Mouse (Mus musculus) hindbrain, embryonic 16.5 days (tissue): ENCODE measurements around the gene Elk4. TPM values are rescaled to one million over a fixed set of nuclear protein-coding genes. Genes with fewer than 3 reads are reported as not detected.

Experiments used
- ATAC-seq: fragments of 200-750 bp; cut with Nextera tagmentation; 2 replicates; pipeline ENCODE4 v1.8.0; 2017; ENCODE audit warnings: moderate TSS enrichment, moderate library complexity
- H3K27ac ChIP-seq: fragments of 300-500 bp; sonication (generic); 2 replicates; pipeline ENCODE4 v1.5.1; 2014; ENCODE audit warnings: low read depth, mild to moderate bottlenecking, control low read depth, low read length, moderate library complexity
- H3K27me3 ChIP-seq: fragments of 300-500 bp; sonication (generic); replicated peaks from 2 replicates; pipeline ENCODE4 v1.6.1; 2014; ENCODE audit warnings: low read length; ENCODE audit not compliant: control insufficient read depth, insufficient read depth
- H3K36me3 ChIP-seq: fragments of 300-500 bp; sonication (generic); 2 replicates; pipeline ENCODE4 v1.6.1; 2014; ENCODE audit warnings: mild to moderate bottlenecking, low read length, moderate library complexity, mixed read lengths; ENCODE audit not compliant: control insufficient read depth, insufficient read depth
- H3K4me1 ChIP-seq: fragments of 300-500 bp; sonication (generic); 2 replicates; pipeline ENCODE4 v1.6.1; 2014; ENCODE audit warnings: low read depth, low read length; ENCODE audit not compliant: control insufficient read depth, insufficient read depth
- H3K4me2 ChIP-seq: fragments of 300-500 bp; sonication (generic); 2 replicates; pipeline ENCODE4 v1.6.1; 2014; ENCODE audit warnings: mild to moderate bottlenecking, low read length, control low read depth, moderate library complexity
- H3K4me3 ChIP-seq: fragments of 300-500 bp; sonication (generic); 2 replicates; pipeline ENCODE4 v1.5.1; 2014; ENCODE audit warnings: mild to moderate bottlenecking, low read length, control low read depth, moderate library complexity
- H3K9ac ChIP-seq: fragments of 300-500 bp; sonication (generic); 2 replicates; pipeline ENCODE4 v1.6.1; 2014; ENCODE audit warnings: low read depth, mild to moderate bottlenecking, control low read depth, low read length, moderate library complexity
- H3K9me3 ChIP-seq: fragments of 300-500 bp; sonication (generic); 2 replicates; pipeline ENCODE4 v1.6.1; 2014; ENCODE audit warnings: mild to moderate bottlenecking, low read length, moderate library complexity; ENCODE audit not compliant: control insufficient read depth
- WGBS: fragments of 180-500 bp; shearing (Covaris S2); extraction: QIAGEN DNeasy Blood & Tissue Kit; methylation state at CpG from one replicate; pipeline ENCODE4 v1.1.7; 2014; 5-methylcytosine and 5-hydroxymethylcytosine counted together
- polyA plus RNA-seq: library from polyadenylated mRNA; unstranded; fragments of >200 nt; fragmentation: Nextera tagmentation; extraction: Ambion mirVana; gene quantifications from 2 replicates; pipeline ENCODE4 v1.2.1, GENCODE M21; 2015

Gene Elk4
- polyA plus RNA-seq, 1 experiment from 2014 or later = 10.2 TPM

DNA sequence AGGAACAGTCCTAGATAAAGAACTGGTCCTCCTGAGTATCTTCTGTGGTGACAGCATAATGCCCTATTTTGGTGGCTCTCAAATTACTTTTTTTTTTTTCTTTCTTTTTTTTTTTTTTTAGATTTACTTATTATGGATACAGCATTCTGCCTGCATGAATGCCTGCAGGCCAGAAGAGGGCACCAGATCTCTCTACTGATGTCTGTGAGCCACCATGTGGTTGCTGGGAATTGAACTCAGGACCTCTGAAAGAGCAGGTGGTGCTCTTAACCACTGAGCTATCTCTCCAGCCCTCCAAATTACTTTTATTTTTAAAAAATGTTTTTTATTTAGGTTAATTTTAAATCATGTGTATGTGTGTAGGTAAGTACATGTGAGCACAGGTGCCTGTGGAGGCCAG, 6.9 kb upstream of the Elk4 start:
- no peaks in the 10 kb centered on the region for H3K36me3 ChIP-seq
- H3K27me3 ChIP-seq = no peaks in the 10 kb centered on the region
- no peaks in the 10 kb centered on the region for H3K4me1 ChIP-seq
- no peak overlapping the region for H3K4me3 ChIP-seq
- no peaks in the 10 kb centered on the region for H3K9me3 ChIP-seq
- H3K27ac ChIP-seq = no peak overlapping the region
- ATAC-seq = no peak
- no peak overlapping the region for H3K4me2 ChIP-seq
- H3K9ac ChIP-seq = no peak overlapping the region

DNA sequence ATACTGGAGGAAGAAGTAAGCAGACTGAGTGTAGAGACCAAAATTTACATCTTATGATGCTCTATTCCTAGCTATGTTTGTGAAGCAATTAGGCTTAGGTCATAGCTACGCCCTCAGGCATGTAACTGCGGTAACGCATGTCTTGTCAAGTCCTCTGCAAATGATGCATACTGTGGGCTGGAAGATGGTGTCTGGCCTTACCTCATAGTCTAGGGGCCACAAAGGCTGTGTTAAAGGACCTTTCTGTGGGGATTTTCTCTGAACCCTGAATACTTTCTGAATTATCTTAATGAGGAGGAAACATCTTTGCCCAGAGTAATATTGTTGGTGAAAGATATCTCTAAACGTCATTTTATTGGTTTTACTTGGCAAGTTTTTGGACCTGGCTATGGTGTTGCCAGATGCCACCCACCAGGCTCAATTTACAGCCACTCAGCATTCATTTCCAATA, 5.5 kb upstream of the Elk4 start:
- Histone ChIP-seq H3K4me3 (no peak overlapping the region), H3K4me1 (peaks cover 4% of the 10 kb centered on the region), H3K4me2 (no peak overlapping the region), H3K9ac (no peak overlapping the region), H3K27ac (no peak overlapping the region), H3K36me3 (no peaks in the 10 kb centered on the region), H3K9me3 (no peaks in the 10 kb centered on the region), H3K27me3 (no peaks in the 10 kb centered on the region)
- no peak for ATAC-seq
- 82% methylated on average over 4 of the region's 4 CpGs for WGBS

DNA sequence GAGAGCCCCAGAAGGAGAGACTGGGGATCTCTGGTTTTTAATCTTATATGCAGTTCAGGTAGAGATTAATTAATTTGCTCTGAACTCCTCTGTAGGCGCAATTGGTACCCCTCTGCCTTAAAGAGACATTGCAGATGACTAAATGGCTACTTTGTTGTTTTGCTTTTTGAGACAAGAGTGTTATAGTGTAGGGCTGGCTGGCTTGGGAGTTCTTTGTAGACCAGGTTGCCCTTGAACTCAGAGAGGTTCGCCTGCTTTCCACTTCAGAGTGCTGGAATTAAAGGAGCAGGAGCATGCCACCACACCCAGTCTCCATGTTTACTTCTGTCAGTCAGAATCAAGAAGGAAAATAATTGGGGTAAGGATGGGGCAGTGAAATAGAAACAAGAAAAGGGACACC, 4.3 kb upstream of the Elk4 start:
- Histone ChIP-seq H3K9me3 (no peaks in the 10 kb centered on the region), H3K27me3 (no peaks in the 10 kb centered on the region), H3K36me3 (no peaks in the 10 kb centered on the region), H3K4me1 (peaks cover 5% of the 10 kb centered on the region), H3K4me2 (no peak overlapping the region), H3K27ac (no peak overlapping the region), H3K9ac (no peak overlapping the region), H3K4me3 (no peak overlapping the region)
- 62% methylated on average over 2 of the region's 2 CpGs for WGBS
- no peak for ATAC-seq

DNA sequence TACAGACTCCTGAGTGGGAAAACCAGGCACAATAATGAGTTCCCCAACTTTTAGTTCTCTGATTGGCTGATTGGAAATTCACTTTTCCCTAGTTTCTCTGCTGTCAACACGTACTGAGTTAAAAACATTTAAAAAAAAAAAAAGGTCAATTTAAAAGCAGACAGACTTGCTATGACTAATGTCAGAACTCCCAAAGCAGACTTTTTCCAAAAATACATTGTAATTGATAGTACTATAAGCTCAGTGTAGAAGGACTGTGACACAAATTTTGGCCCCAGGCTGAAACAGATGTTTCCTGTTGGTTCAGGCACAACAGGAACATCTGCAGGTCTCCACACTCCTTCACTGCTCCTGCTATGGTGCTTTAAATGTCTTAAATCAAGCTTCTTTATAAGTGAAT, 3.6 kb upstream of the Elk4 start:
- Histone ChIP-seq H3K27me3 (no peaks in the 10 kb centered on the region), H3K36me3 (no peaks in the 10 kb centered on the region), H3K4me2 (no peak overlapping the region), H3K4me1 (peaks cover 9% of the 10 kb centered on the region), H3K27ac (no peak overlapping the region), H3K9me3 (no peaks in the 10 kb centered on the region), H3K9ac (no peak overlapping the region), H3K4me3 (no peak overlapping the region)
- 81% methylated on average over 1 of the region's 1 CpGs for WGBS
- no peak for ATAC-seq

DNA sequence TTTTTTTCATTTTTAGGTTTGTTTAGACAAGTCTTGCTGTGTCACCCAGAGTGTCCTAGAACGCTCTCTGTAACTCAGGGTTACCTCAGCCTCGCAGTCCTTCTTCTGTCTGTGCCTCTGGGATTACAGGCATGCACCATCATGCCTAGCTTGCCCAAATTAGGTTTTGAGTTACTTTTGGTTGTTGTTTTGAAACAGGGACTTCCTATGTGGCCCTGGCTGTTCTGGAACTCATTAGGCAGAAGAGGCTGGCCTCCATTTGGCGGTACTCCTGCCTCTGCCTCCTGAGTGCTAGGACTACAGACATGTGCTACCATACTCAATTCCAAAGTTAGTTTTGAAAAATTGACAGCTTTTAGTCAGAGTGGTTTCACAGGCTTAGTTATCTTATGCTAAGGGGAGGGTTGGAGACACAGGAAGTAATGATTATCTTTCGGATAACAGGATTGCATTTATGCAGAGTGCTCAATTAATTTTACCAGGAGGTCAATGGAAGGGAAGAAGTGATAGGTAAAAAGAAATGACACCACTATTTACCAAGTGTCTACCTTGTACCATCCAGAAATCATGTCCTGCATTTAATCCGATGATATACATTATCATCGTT, 2.7 kb upstream of the Elk4 start:
- Histone ChIP-seq H3K27me3 (no peaks in the 10 kb centered on the region), H3K4me3 (no peak overlapping the region), H3K4me1 (peaks cover 17% of the 10 kb centered on the region), H3K9me3 (no peaks in the 10 kb centered on the region), H3K9ac (no peak overlapping the region), H3K36me3 (no peaks in the 10 kb centered on the region), H3K4me2 (no peak overlapping the region), H3K27ac (no peak overlapping the region)
- no peak for ATAC-seq
- 92% methylated on average over 6 of the region's 6 CpGs for WGBS

DNA sequence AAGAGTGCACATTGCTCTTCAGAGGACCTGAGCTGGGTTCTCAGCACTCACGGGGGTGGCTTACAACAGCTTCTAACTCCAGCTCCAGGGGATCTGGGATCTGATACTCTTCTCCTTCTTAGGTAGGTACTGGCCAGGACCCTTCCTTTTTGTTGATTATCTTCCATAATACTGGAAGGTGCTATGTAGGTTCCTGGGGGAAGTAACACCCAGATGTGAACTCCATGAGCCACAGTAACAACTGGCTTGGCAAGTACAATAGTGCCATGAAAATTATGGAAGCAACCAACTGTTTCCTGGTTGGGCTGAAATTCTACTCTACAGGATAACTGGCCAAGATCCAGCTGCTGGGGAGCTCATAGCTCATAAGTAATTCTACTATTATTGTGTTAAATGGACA, 1.9 kb upstream of the Elk4 start:
- no peak for ATAC-seq
- no peaks in the 10 kb centered on the region for H3K36me3 ChIP-seq
- H3K27me3 ChIP-seq = no peaks in the 10 kb centered on the region
- no peak overlapping the region for H3K27ac ChIP-seq
- H3K9ac ChIP-seq = no peak overlapping the region
- H3K4me1 ChIP-seq = peaks cover 17% of the 10 kb centered on the region
- no peaks in the 10 kb centered on the region for H3K9me3 ChIP-seq
- WGBS = 92% methylated on average over 1 of the region's 1 CpGs
- no peak overlapping the region for H3K4me2 ChIP-seq
- H3K4me3 ChIP-seq = no peak overlapping the region

DNA sequence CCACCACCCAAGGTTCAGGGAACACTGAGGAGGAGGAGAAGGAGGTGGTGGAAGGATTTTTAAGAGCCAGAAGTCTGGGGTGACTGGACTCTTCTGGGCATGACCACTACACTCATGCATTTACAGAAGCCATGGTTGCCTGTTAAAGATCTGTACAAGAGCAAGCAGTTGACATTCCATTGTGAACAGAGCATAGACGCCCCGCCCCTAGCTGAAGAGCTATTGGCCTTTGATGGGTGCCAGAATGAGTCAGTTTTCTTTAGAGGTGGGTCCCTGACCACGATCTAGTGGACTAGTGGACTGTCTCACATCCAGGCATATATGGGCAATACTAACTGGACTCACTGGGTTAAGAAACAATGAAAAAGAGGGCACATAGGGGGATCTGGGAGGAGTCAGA, 1.4 kb upstream of the Elk4 start:
- no peak overlapping the region for H3K27ac ChIP-seq
- ATAC-seq = no peak

DNA sequence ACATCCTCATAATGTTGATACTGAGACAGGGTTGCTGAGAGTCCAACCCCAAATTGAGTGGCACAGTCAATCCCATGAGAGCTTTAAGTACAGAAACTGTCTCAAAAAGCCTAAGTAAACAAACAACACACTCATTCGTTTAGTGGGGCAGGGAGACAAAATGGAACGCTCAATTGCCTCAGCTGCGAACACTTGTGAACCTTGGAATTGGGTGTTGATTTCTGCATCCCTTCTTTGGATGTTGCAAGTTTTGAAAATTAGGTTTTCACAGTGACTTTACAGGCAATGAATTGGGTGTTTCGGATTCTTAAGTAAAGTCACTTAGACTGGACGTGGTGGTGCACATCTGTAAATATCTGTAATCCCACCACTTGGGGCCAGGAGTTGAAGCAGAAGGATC, 686 bp upstream of the Elk4 start:
- Histone ChIP-seq H3K9ac (peak overlapping the region; percentile 27; the same call in 1 of the 2 replicates), H3K4me3 (peak overlapping the region; percentile 88), H3K4me1 (peaks cover 17% of the 10 kb centered on the region), H3K27ac (peak overlapping the region; percentile 99; the same call in 1 of the 2 replicates), H3K27me3 (no peaks in the 10 kb centered on the region), H3K4me2 (peak overlapping the region; percentile 74), H3K36me3 (no peaks in the 10 kb centered on the region), H3K9me3 (no peaks in the 10 kb centered on the region)
- WGBS = 37% methylated on average over 5 of the region's 5 CpGs
- ATAC-seq = no peak

More for the DNA sequence above, 1.4 kb upstream of the Elk4 start:
- Histone ChIP-seq H3K36me3 (no peaks in the 10 kb centered on the region), H3K27me3 (no peaks in the 10 kb centered on the region), H3K4me2 (no peak overlapping the region), H3K9ac (no peak overlapping the region), H3K9me3 (no peaks in the 10 kb centered on the region), H3K4me3 (no peak overlapping the region), H3K4me1 (peaks cover 17% of the 10 kb centered on the region)
- 84% methylated on average over 3 of the region's 3 CpGs for WGBS

DNA sequence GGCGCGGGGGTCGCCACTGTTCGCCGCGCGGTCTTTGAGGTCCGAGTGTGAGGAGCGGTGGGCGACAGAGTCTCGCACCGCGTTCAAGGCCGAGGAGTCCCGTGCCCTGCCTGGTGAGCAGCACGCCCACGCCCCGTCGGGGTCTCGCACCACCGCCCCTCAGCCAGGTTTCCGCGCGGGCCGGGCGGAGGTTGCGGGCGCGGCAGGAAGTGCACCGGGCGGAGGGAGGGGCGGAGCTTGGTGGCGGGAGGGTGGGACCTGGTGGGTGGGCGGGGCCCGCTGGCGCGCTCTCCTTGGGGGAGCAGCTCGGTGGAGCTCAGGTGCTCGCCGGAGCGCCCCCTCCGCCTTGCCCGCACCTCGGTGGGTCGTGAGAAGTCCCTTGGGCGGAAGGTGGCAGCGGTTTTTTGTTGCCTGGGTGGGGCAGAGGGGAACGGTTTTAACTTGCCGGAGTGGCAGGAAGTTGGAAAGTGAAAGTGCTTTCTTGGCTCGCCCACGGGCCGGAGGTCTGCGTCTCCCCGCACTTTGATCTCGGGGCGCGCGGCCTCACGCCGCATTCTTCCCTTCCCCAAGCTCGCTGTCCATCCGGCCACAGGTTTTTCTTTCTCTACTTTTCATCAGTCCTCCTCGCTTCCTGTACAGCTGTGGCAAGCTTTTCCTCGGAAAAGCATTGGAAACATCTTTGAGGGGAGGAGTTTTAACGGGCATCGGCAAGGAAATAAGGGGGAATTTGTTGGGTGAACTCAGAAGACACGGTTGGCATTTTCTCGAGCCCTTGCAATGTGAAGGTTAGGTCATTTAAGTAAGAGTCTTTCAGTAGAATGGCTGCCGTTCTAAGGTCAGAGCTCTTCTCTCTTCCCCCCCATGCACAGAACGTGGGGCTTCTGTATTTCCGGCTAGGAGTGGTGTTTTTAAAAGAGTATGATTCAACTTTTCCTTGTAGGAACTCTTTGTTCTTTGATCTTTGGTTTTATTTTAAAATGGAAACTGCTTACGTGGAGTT, 721 bp downstream of the Elk4 start:
- ATAC-seq = peak; percentile 84
- H3K27ac ChIP-seq = peak overlapping the region; percentile 99
- no peaks in the 10 kb centered on the region for H3K9me3 ChIP-seq
- H3K4me3 ChIP-seq = peak overlapping the region; percentile 88
- under 1% methylated on average over 59 of the region's 72 CpGs for WGBS
- H3K4me2 ChIP-seq = peak overlapping the region; percentile 74
- peaks cover 17% of the 10 kb centered on the region for H3K4me1 ChIP-seq
- H3K9ac ChIP-seq = peak overlapping the region; percentile 97
- H3K27me3 ChIP-seq = no peaks in the 10 kb centered on the region
- no peaks in the 10 kb centered on the region for H3K36me3 ChIP-seq
